Mouse (Mus musculus): ENCODE results near the gene Cxcr4. TPM values are rescaled to one million over a fixed set of nuclear protein-coding genes. Genes with fewer than 3 reads are reported as not detected.

Cxcr4 gene
- polyA plus RNA-seq, 1 experiment = 262 TPM

GRCm38 (mm10) chr1:128617654-128618310, 25.7 kb upstream of the Cxcr4 start:
- Histone ChIP-seq H3K4me1 (ENCODE audit: control insufficient read depth, insufficient read depth, low read length) (peaks cover 26% of the 10 kb centered on the region), H3K27ac (ENCODE audit: insufficient read depth, low read depth, low read length) (no peak overlapping the region), H3K4me3 (ENCODE audit: insufficient read depth, low read length) (no peak overlapping the region)
- TF ChIP-seq CTCF (IDR thresholded peaks at IDR 0.05; ENCODE audit: low read depth, low read length) (no peak), POLR2A (IDR thresholded peaks at IDR 0.05; ENCODE audit: borderline replicate concordance, low read depth, low read length) (no peak)

- Histone ChIP-seq H3K27ac (ENCODE audit: insufficient read depth, low read depth, low read length) (no peak overlapping the region), H3K4me3 (ENCODE audit: insufficient read depth, low read length) (no peak overlapping the region), H3K4me1 (ENCODE audit: control insufficient read depth, insufficient read depth, low read length) (peaks cover 26% of the 10 kb centered on the region)
- TF ChIP-seq POLR2A (IDR thresholded peaks at IDR 0.05; ENCODE audit: borderline replicate concordance, low read depth, low read length) (no peak), CTCF (IDR thresholded peaks at IDR 0.05; ENCODE audit: low read depth, low read length) (no peak)
Measured at GRCm38 (mm10) chr1:128616586-128616985, 24.5 kb upstream of the Cxcr4 start.

- H3K27ac ChIP-seq (ENCODE audit: insufficient read depth, low read depth, low read length) = peak overlapping the region; percentile 81
- no peak overlapping the region for H3K4me3 ChIP-seq (ENCODE audit: insufficient read depth, low read length)
- H3K4me1 ChIP-seq (ENCODE audit: control insufficient read depth, insufficient read depth, low read length) = peaks cover 26% of the 10 kb centered on the region
- no peak for TF ChIP-seq POLR2A (IDR thresholded peaks at IDR 0.05; ENCODE audit: borderline replicate concordance, low read depth, low read length)
- no peak for TF ChIP-seq CTCF (IDR thresholded peaks at IDR 0.05; ENCODE audit: low read depth, low read length)
Measured at GRCm38 (mm10) chr1:128615459-128615806, 23.3 kb upstream of the Cxcr4 start.

- peak overlapping the region; percentile 81 for H3K27ac ChIP-seq (ENCODE audit: insufficient read depth, low read depth, low read length)
- TF ChIP-seq POLR2A (IDR thresholded peaks at IDR 0.05; ENCODE audit: borderline replicate concordance, low read depth, low read length) (no peak), CTCF (IDR thresholded peaks at IDR 0.05; ENCODE audit: low read depth, low read length) (no peak)
- H3K4me1 ChIP-seq (ENCODE audit: control insufficient read depth, insufficient read depth, low read length) = peaks cover 26% of the 10 kb centered on the region
- H3K4me3 ChIP-seq (ENCODE audit: insufficient read depth, low read length) = no peak overlapping the region
Measured at GRCm38 (mm10) chr1:128614653-128615458, 22.8 kb upstream of the Cxcr4 start.

DNA sequence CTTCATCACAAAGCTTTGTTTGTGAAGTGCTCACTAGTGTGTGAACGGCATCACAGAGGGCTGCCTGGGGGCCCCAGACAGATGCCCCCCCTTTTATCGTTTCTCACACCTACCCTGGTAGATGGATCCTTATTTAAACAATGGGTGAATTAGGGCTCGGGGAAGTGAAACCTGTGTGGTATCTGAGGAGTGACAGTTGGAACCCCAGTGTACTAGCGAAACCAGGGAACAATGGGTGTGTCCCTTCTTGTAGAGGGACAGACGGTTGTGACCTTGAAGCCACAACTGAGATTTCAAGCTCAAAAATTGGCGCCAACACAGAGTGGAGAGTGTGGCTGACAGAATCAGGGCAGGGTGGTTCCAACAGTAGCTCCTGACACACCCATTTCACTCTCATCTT, 16.0 kb upstream of the Cxcr4 start:
- no peak overlapping the region for H3K4me3 ChIP-seq (ENCODE audit: insufficient read depth, low read length)
- no peak overlapping the region for H3K27ac ChIP-seq (ENCODE audit: insufficient read depth, low read depth, low read length)
- TF ChIP-seq CTCF (IDR thresholded peaks at IDR 0.05; ENCODE audit: low read depth, low read length) (no peak), POLR2A (IDR thresholded peaks at IDR 0.05; ENCODE audit: borderline replicate concordance, low read depth, low read length) (no peak)
- H3K4me1 ChIP-seq (ENCODE audit: control insufficient read depth, insufficient read depth, low read length) = peaks cover 6% of the 10 kb centered on the region; the same call in 1 of the 2 replicates

DNA sequence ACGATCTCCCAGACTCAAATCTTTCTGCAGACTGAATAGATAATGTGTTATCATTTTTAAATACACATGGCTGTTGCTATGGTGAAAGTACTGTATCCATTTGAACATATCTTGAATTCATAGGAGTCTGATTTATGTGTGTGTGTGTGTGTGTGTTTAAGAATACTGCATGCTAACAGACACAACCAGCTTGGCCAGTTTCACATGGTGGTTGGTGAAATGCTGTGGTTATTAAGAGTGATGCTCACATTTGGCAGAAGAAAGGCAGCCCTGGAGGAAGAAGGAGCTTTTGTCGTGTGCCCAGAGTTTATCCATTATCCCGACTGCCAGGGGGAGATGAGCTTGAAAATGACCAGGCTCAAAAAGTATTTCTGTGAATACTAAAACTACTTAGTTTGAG, 15.3 kb upstream of the Cxcr4 start:
- H3K4me3 ChIP-seq (ENCODE audit: insufficient read depth, low read length) = no peak overlapping the region
- no peak overlapping the region for H3K27ac ChIP-seq (ENCODE audit: insufficient read depth, low read depth, low read length)

GRCm38 (mm10) chr1:128605794-128606193, 13.7 kb upstream of the Cxcr4 start:
- TF ChIP-seq CTCF (IDR thresholded peaks at IDR 0.05; ENCODE audit: low read depth, low read length) (no peak), POLR2A (IDR thresholded peaks at IDR 0.05; ENCODE audit: borderline replicate concordance, low read depth, low read length) (no peak)
- Histone ChIP-seq H3K4me3 (ENCODE audit: insufficient read depth, low read length) (no peak overlapping the region), H3K4me1 (ENCODE audit: control insufficient read depth, insufficient read depth, low read length) (peaks cover 6% of the 10 kb centered on the region; the same call in 1 of the 2 replicates), H3K27ac (ENCODE audit: insufficient read depth, low read depth, low read length) (no peak overlapping the region)

More for the DNA sequence above, 15.3 kb upstream of the Cxcr4 start:
- no peak for TF ChIP-seq POLR2A (IDR thresholded peaks at IDR 0.05; ENCODE audit: borderline replicate concordance, low read depth, low read length)
- no peak for TF ChIP-seq CTCF (IDR thresholded peaks at IDR 0.05; ENCODE audit: low read depth, low read length)
- peaks cover 6% of the 10 kb centered on the region; the same call in 1 of the 2 replicates for H3K4me1 ChIP-seq (ENCODE audit: control insufficient read depth, insufficient read depth, low read length)

DNA sequence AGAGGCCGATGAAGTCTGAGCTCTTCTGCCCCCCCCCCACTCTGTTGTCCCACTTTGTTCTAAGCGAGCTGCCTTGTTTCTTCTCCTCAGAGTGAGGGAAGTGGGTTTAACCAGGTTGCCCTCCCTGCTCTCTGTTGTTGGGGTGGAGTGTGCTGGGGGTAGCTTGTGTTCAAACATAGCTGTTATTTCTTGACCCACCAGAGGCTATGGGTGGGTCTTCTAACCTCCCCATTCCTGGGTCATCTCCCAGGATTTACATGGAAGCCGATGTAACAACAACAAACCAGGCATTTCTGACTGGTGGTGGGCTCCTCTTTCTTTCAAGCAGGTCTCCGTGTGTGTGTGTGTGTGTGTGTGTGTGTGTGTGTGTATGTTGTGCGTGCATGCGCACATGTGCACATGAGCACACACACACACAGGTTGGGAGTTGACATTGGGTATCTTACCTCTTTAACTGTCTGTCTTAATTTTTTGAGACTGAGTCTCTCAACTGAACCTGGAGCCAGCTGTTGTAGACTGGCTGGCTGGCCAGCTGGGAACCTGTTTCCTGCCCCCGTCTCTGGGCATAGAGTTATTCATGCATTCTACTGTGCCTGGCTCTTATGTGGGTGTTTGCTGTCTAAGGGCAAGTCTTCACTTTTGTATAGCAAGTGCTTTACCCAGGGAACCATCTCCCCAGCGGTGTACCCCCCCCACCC, 10.7 kb upstream of the Cxcr4 start:
- H3K27ac ChIP-seq (ENCODE audit: insufficient read depth, low read depth, low read length) = no peak overlapping the region
- H3K4me1 ChIP-seq (ENCODE audit: control insufficient read depth, insufficient read depth, low read length) = 0 out of 2 replicates have a peak, but pooled peaks cover 2% of the 10 kb centered on the region
- no peak overlapping the region for H3K4me3 ChIP-seq (ENCODE audit: insufficient read depth, low read length)
- no peak for TF ChIP-seq POLR2A (IDR thresholded peaks at IDR 0.05; ENCODE audit: borderline replicate concordance, low read depth, low read length)
- TF ChIP-seq CTCF (IDR thresholded peaks at IDR 0.05; ENCODE audit: low read depth, low read length) = no peak

- TF ChIP-seq CTCF (IDR thresholded peaks at IDR 0.05; ENCODE audit: low read depth, low read length) = no peak
- no peak for TF ChIP-seq POLR2A (IDR thresholded peaks at IDR 0.05; ENCODE audit: borderline replicate concordance, low read depth, low read length)
- Histone ChIP-seq H3K4me1 (ENCODE audit: control insufficient read depth, insufficient read depth, low read length) (peaks cover 4% of the 10 kb centered on the region; the same call in 1 of the 2 replicates), H3K27ac (ENCODE audit: insufficient read depth, low read depth, low read length) (no peak overlapping the region), H3K4me3 (ENCODE audit: insufficient read depth, low read length) (no peak overlapping the region)
Measured at GRCm38 (mm10) chr1:128602018-128602687, 10.1 kb upstream of the Cxcr4 start.

All from bone marrow macrophage, adult 2 months (primary cell).